Mouse (Mus musculus) gastrocnemius, postnatal 14 days (tissue): ENCODE data around the gene Bak1. TPM values are rescaled to one million over a fixed set of nuclear protein-coding genes. Genes with fewer than 3 reads are reported as not detected.

Experiments used
- DNase-seq: peaks from one replicate; pipeline ENCODE4 v3.0.0; 2021; ENCODE audit warnings: mixed read lengths
- intact Hi-C: fragments of 180-260 bp; cut with DNase I; formaldehyde crosslinking; loops from one replicate; pipeline ENCODE4 v1.15.1; 2025; ENCODE audit warnings: low total_unique reads
- total RNA-seq, 2 experiments: library from RNA; stranded (reverse); gene quantifications; 2 replicates each; pipeline ENCODE4 v1.2.3; 2021

Gene Bak1
- total RNA-seq, 2 experiments from 2014 or later: 24.7 to 27.9 TPM

GRCm38 (mm10) chr17:27027460-27028283, 1.1 kb downstream of the Bak1 start:
- intact Hi-C loops: loop anchor here (10.0 kb wide), 1 partner anchor 167 kb away; no protein-coding TSS in a partner anchor
- DNase-seq: peak; percentile 55

- DNase-seq: no peak
- intact Hi-C loops: loop anchor here (10.0 kb wide), 1 partner anchor 169 kb away; no protein-coding TSS in a partner anchor
Measured at GRCm38 (mm10) chr17:27025951-27026350, 2.9 kb downstream of the Bak1 start.

GRCm38 (mm10) chr17:27025326-27025902, 3.4 kb downstream of the Bak1 start:
- intact Hi-C loops: loop anchor here (10.0 kb wide), 1 partner anchor 169 kb away; no protein-coding TSS in a partner anchor
- no peak for DNase-seq

GRCm38 (mm10) chr17:27023342-27023741, 5.5 kb downstream of the Bak1 start:
- intact Hi-C loops: loop anchor here (10.0 kb wide), 1 partner anchor 171 kb away; no protein-coding TSS in a partner anchor
- no peak for DNase-seq

GRCm38 (mm10) chr17:27021736-27022135, 7.1 kb downstream of the Bak1 start:
- no peak for DNase-seq
- intact Hi-C loops: loop anchor here (10.0 kb wide), 1 partner anchor 173 kb away; no protein-coding TSS in a partner anchor

GRCm38 (mm10) chr17:27021076-27021475, 7.7 kb downstream of the Bak1 start:
- no peak for DNase-seq
- intact Hi-C loops: loop anchor here (10.0 kb wide), 1 partner anchor 174 kb away; no protein-coding TSS in a partner anchor

GRCm38 (mm10) chr17:27018555-27019196, 10.1 kb downstream of the Bak1 start:
- no peak for DNase-seq
- intact Hi-C loops: no loop called here

GRCm38 (mm10) chr17:27017564-27018499, 11.0 kb downstream of the Bak1 start:
- peak; percentile 85 for DNase-seq
- intact Hi-C loops: no loop called here

GRCm38 (mm10) chr17:27012909-27013308, 15.9 kb downstream of the Bak1 start:
- no peak for DNase-seq
- intact Hi-C loops: no loop called here

- intact Hi-C loops: no loop called here
- no peak for DNase-seq
Measured at GRCm38 (mm10) chr17:27011998-27012672, 16.7 kb downstream of the Bak1 start.

- no peak for DNase-seq
- intact Hi-C loops: no loop called here
Measured at GRCm38 (mm10) chr17:27011167-27011566, 17.6 kb downstream of the Bak1 start.

- no peak for DNase-seq
- intact Hi-C loops: no loop called here
Measured at GRCm38 (mm10) chr17:27008277-27008676, 20.5 kb downstream of the Bak1 start.

GRCm38 (mm10) chr17:27005644-27006043, 23.2 kb downstream of the Bak1 start:
- DNase-seq: no peak
- intact Hi-C loops: no loop called here

- no peak for DNase-seq
- intact Hi-C loops: no loop called here
Measured at GRCm38 (mm10) chr17:27004903-27005485, 23.8 kb downstream of the Bak1 start.

GRCm38 (mm10) chr17:27004431-27004830, 24.4 kb downstream of the Bak1 start:
- peak; percentile 40 for DNase-seq
- intact Hi-C loops: no loop called here

GRCm38 (mm10) chr17:27001889-27002288, 26.9 kb downstream of the Bak1 start:
- no peak for DNase-seq
- intact Hi-C loops: no loop called here

- intact Hi-C loops: no loop called here
- DNase-seq: no peak
Measured at GRCm38 (mm10) chr17:27001151-27001550, 27.7 kb downstream of the Bak1 start.

- DNase-seq: no peak
- intact Hi-C loops: no loop called here
Measured at GRCm38 (mm10) chr17:26999996-27000395, 28.8 kb downstream of the Bak1 start.
